Mouse (Mus musculus): ENCODE measurements around the gene Ak6. TPM values are rescaled to one million over a fixed set of nuclear protein-coding genes. Genes with fewer than 3 reads are reported as not detected.

The Ak6 gene
- polyA plus RNA-seq, 1 experiment: 147 TPM

DNA sequence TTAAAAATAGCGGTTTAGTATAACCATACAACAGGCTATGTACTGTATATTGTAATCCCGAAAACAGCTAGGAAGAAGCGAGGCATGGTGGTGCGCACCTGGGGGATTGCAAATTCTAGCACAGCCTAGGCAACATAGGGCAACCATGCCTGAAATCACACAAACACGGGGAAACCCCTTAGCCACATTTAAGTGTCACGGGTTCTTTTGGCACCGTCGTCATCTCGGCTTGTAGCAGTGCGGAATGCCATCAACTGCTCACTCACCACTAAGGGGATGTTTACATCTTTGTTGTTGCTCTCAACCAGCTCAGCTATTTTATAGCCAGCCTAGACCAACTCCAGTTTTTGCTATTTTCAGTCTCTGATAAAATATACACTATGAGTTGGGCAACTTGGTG, 48.1 kb downstream of the Ak6 start:
- H3K4me3 ChIP-seq (ENCODE audit: insufficient read depth, low read length): no peak overlapping the region

DNA sequence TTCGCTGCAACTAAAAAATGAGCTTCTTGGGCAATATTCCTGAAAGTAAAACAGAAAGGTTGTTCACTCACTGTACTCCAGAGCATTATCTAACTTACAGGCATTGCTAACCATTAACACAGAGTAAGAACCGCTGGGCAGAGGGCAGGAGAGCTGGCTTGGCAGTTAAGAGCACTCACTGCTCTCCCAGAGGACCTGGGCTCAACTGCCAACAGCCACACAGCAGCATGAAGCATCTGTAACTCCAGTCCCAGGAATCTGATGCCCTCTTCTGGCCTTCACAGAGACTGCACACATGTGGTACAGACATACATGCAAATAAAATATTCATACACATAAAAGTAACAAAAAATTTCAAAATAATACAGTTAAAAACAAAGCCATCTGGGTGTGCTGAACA, 52.7 kb downstream of the Ak6 start:
- Histone ChIP-seq H3K4me3 (ENCODE audit: insufficient read depth, low read length) (no peak overlapping the region), H3K4me1 (ENCODE audit: control insufficient read depth, insufficient read depth, low read length) (no peaks in the 10 kb centered on the region), H3K27ac (ENCODE audit: insufficient read depth, low read length) (no peak overlapping the region)
- no peak for TF ChIP-seq POLR2A (IDR thresholded peaks at IDR 0.05; ENCODE audit: extremely low read depth, insufficient read depth, low read length)
- TF ChIP-seq CTCF (IDR thresholded peaks at IDR 0.05; ENCODE audit: extremely low read depth, insufficient read depth, low read length): no peak

More for the DNA sequence above, 48.1 kb downstream of the Ak6 start:
- Histone ChIP-seq H3K27ac (ENCODE audit: insufficient read depth, low read length) (no peak overlapping the region), H3K4me1 (ENCODE audit: control insufficient read depth, insufficient read depth, low read length) (no peaks in the 10 kb centered on the region)
- TF ChIP-seq CTCF (IDR thresholded peaks at IDR 0.05; ENCODE audit: extremely low read depth, insufficient read depth, low read length) (no peak), POLR2A (IDR thresholded peaks at IDR 0.05; ENCODE audit: extremely low read depth, insufficient read depth, low read length) (no peak)

GRCm38 (mm10) chr13:100706206-100706605, 55.4 kb downstream of the Ak6 start:
- H3K4me1 ChIP-seq (ENCODE audit: control insufficient read depth, insufficient read depth, low read length): no peaks in the 10 kb centered on the region
- TF ChIP-seq POLR2A (IDR thresholded peaks at IDR 0.05; ENCODE audit: extremely low read depth, insufficient read depth, low read length): no peak
- TF ChIP-seq CTCF (IDR thresholded peaks at IDR 0.05; ENCODE audit: extremely low read depth, insufficient read depth, low read length): no peak
- H3K4me3 ChIP-seq (ENCODE audit: insufficient read depth, low read length): no peak overlapping the region
- H3K27ac ChIP-seq (ENCODE audit: insufficient read depth, low read length): no peak overlapping the region

GRCm38 (mm10) chr13:100715467-100715866, 64.7 kb downstream of the Ak6 start:
- Histone ChIP-seq H3K4me3 (ENCODE audit: insufficient read depth, low read length) (no peak overlapping the region), H3K27ac (ENCODE audit: insufficient read depth, low read length) (no peak overlapping the region), H3K4me1 (ENCODE audit: control insufficient read depth, insufficient read depth, low read length) (no peaks in the 10 kb centered on the region)
- TF ChIP-seq POLR2A (IDR thresholded peaks at IDR 0.05; ENCODE audit: extremely low read depth, insufficient read depth, low read length) (no peak), CTCF (IDR thresholded peaks at IDR 0.05; ENCODE audit: extremely low read depth, insufficient read depth, low read length) (no peak)

Other genes with a start within 250 kb of the Ak6 start
- 0.23 and 0.33 TPM in 2 replicates for gene Naip1, start 198.1 kb upstream of the Ak6 start, polyA plus RNA-seq (2012; rRNA removed)
- 60.7 and 62.2 TPM in 2 replicates for gene Gtf2h2, start 158.4 kb upstream of the Ak6 start, polyA plus RNA-seq (2012; rRNA removed)
- 9.3 and 10.3 TPM in 2 replicates for gene Ocln, start 98.3 kb upstream of the Ak6 start, polyA plus RNA-seq (2012; rRNA removed)
- 1.6 and 1.9 TPM in 2 replicates for gene Marveld2, start 34.0 kb upstream of the Ak6 start, polyA plus RNA-seq (2012; rRNA removed)
- gene Rad17, start 72 bp downstream of the Ak6 start, polyA plus RNA-seq (2012; rRNA removed): 12.7 and 13.0 TPM in 2 replicates
- 19.6 and 22.3 TPM in 2 replicates for gene Taf9, start 600 bp downstream of the Ak6 start, polyA plus RNA-seq (2012; rRNA removed)
- gene Ccdc125, start 18.7 kb downstream of the Ak6 start, polyA plus RNA-seq (2012; rRNA removed): 0.34 and 0.58 TPM in 2 replicates
- gene Cdk7, start 80.0 kb downstream of the Ak6 start, polyA plus RNA-seq (2012; rRNA removed): 19.5 and 20.6 TPM in 2 replicates
- 85.2 and 87.5 TPM in 2 replicates for gene Mrps36, start 93.7 kb downstream of the Ak6 start, polyA plus RNA-seq (2012; rRNA removed)
- 1.2 and 1.3 TPM in 2 replicates for gene Cenph, start 124.9 kb downstream of the Ak6 start, polyA plus RNA-seq (2012; rRNA removed)
- 0.49 and 1.3 TPM in 2 replicates for gene Ccnb1, start 135.6 kb downstream of the Ak6 start, polyA plus RNA-seq (2012; rRNA removed)
- gene Slc30a5, start 182.4 kb downstream of the Ak6 start, polyA plus RNA-seq (2012; rRNA removed): 43.5 and 43.7 TPM in 2 replicates

All from cortical plate, adult 2 months (tissue).